In the genomic region with DNA sequence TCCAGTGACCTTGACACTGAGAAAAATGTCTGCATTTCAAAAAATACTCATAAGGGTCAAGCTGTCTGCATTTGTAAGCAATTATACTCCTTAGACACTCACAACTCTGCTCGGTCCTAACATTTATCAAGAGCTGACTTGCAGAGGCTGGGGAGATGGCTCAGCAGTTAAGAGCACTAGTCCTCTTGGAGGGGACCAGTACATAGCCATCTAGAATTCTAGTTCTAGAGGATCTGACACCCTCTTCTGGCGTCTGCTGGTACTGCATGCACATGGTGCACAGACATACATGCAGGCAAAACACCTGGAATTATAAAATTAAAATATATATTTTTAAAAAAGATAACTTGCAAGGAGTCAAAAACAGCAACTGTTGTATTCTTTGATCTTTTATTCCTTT, we compare ENCODE assay signal across 8 mouse cellular contexts. TPM values are rescaled to one million over a fixed set of nuclear protein-coding genes. Genes with fewer than 3 reads are reported as not detected.
DNase-seq lines count a peak whose midpoint lies in the region; ATAC-seq and TF ChIP-seq lines count a peak whose summit lies in the region.

No protein-coding gene starts in this region.

- H3K4me1 ChIP-seq in cerebellum, adult 2 months (ENCODE audit: control insufficient read depth, insufficient read depth, low read length) = peaks cover 84% of the 10 kb centered on the region
- H3K4me1 ChIP-seq in liver, embryonic 12.5 days = no peaks in the 10 kb centered on the region

- 50% methylated on average over 2 of the region's 2 CpGs for WGBS in cerebellum, adult 2 months
- WGBS in liver, embryonic 12.5 days (ENCODE audit: insufficient replicate concordance) = 41% methylated on average over 2 of the region's 2 CpGs

- TF ChIP-seq POLR2A in cerebellum, adult 2 months (IDR thresholded peaks at IDR 0.05; ENCODE audit: borderline replicate concordance, insufficient read depth, low read length) = no peak

- H3K4me2 ChIP-seq in liver, embryonic 12.5 days = no peak overlapping the region

- no peak overlapping the region for H3K4me3 ChIP-seq in cerebellum, adult 2 months (replicated peaks; ENCODE audit: insufficient read depth, low read depth, low read length)
- no peak overlapping the region for H3K4me3 ChIP-seq in liver, embryonic 12.5 days

- TF ChIP-seq CTCF in cerebellum, adult 2 months (IDR thresholded peaks at IDR 0.05; ENCODE audit: borderline replicate concordance, insufficient read depth, low read depth, low read length) = peak; percentile 39; the same call in 1 of the 2 replicates

- H3K9ac ChIP-seq in liver, embryonic 12.5 days = no peak overlapping the region

- no peaks in the 10 kb centered on the region for H3K36me3 ChIP-seq in liver, embryonic 12.5 days

- H3K27ac ChIP-seq in cerebellum, adult 2 months (ENCODE audit: insufficient read depth, low read length) = peak overlapping the region; percentile 94; the same call in 1 of the 2 replicates
- no peak overlapping the region for H3K27ac ChIP-seq in liver, embryonic 12.5 days

- ATAC-seq in liver, embryonic 12.5 days = no peak
- ATAC-seq in megakaryocyte progenitor cell, adult 5-6 weeks (replicated peaks; ENCODE audit: poor library complexity) = 0 out of 2 replicates have a peak, but pooled peaks have one; percentile 31

- no peaks in the 10 kb centered on the region for H3K27me3 ChIP-seq in cerebellum, adult 2 months (ENCODE audit: control insufficient read depth, insufficient read depth, low read length)
- no peaks in the 10 kb centered on the region; the same call in 1 of the 2 replicates for H3K27me3 ChIP-seq in liver, embryonic 12.5 days (replicated peaks)

- H3K9me3 ChIP-seq in liver, embryonic 12.5 days (replicated peaks) = no peaks in the 10 kb centered on the region

- peak in 1 of 2 experiments; percentile 65 for DNase-seq in cerebellum, adult 2 months
- DNase-seq in cerebellum, adult 9-11 months = no peak
- DNase-seq in liver (peak; percentile 29), ZHBTc4 (ENCODE audit: low read depth, low spot score) (peak; percentile 84)
- DNase-seq in ovary, adult 18-20 months (ENCODE audit: low spot score) = no peak
- no peak for DNase-seq in layer of hippocampus, adult 9-10 months (ENCODE audit: low spot score)

RNA-seq across cellular contexts. Expression of gene Faap20, which starts 47.5 kb away (rescaled TPM):
- polyA plus RNA-seq in cerebellum, adult 2 months (2012; rRNA removed) = 94.5 and 109 TPM in 2 replicates
- 25.8 and 31.2 TPM in 2 replicates for polyA plus RNA-seq in liver, embryonic 12.5 days (2016; fragmentation: Nextera tagmentation; extraction: Ambion mirVana)
- 28.6 and 46.3 TPM in 2 replicates for total RNA-seq in megakaryocyte progenitor cell, adult 5-6 weeks (2015)
- total RNA-seq in megakaryocyte progenitor cell, adult 5-6 weeks (2017) = 14.2 and 17.6 TPM in 2 replicates

Comparison
In these comparisons a context has a peak if more than half of its experiments do, and no peak if none do; other contexts are left out.
1. DNase-seq: peak in liver (single experiment) and ZHBTc4 (single experiment); none in cerebellum, adult 9-11 months (single experiment), ovary, adult 18-20 months (single experiment) and layer of hippocampus, adult 9-10 months (single experiment).